Mouse (Mus musculus): ENCODE measurements at regions not wholly inside any gene's neighbourhood (a gene's known extent, or its start where the extent isn't known, plus 50 kb on each side); places are given as distances from the start of the nearest gene placed in this dataset.

GRCm38 (mm10) chr16:95802641-95803040 is 100.8 kb downstream of the Ets2 start:
- POLR2A ChIA-PET = interaction anchor here in 2 of 4 experiments (0.7 to 1.2 kb wide), 2 partner anchors 9 to 115 kb away, joined by 3 read pairs; no protein-coding TSS in a partner anchor

GRCm38 (mm10) chr16:95802207-95802606 is 100.3 kb downstream of the Ets2 start:
- ChIA-PET CTCF (no interaction called here), POLR2A (interaction anchor here in 2 of 4 experiments (0.7 to 1.2 kb wide), 2 partner anchors 9 to 115 kb away, joined by 3 read pairs; no protein-coding TSS in a partner anchor)

More at GRCm38 (mm10) chr16:95802641-95803040, 100.8 kb downstream of the Ets2 start:
- CTCF ChIA-PET = no interaction called here

- CTCF ChIA-PET = interaction anchor here in 1 of 4 experiments (0.6 kb wide), 1 partner anchor 101 kb away, joined by 4 read pairs; no protein-coding TSS in a partner anchor
- POLR2A ChIA-PET = no interaction called here
These were observed 99.1 kb downstream of the Ets2 start for GRCm38 (mm10) chr16:95800911-95801442.

- ChIA-PET CTCF (interaction anchor here in 3 of 4 experiments (0.6 to 1.2 kb wide), 4 partner anchors 17 to 193 kb away, joined by 3 to 5 read pairs (median 3); no protein-coding TSS in a partner anchor), POLR2A (interaction anchor here in 2 of 4 experiments (0.6 to 2.3 kb wide), 5 partner anchors 10 to 105 kb away, joined by 3 to 8 read pairs (median 3); no protein-coding TSS in a partner anchor)
These were observed 96.7 kb downstream of the Ets2 start for GRCm38 (mm10) chr16:95798582-95798981.

- CTCF ChIA-PET = interaction anchor here in 3 of 4 experiments (0.6 to 1.2 kb wide), 5 partner anchors 13 to 193 kb away, joined by 3 to 5 read pairs (median 3); no protein-coding TSS in a partner anchor
- POLR2A ChIA-PET = interaction anchor here in 2 of 4 experiments (0.6 to 2.3 kb wide), 4 partner anchors 11 to 105 kb away, joined by 3 to 8 read pairs (median 3); no protein-coding TSS in a partner anchor
These were observed 96.2 kb downstream of the Ets2 start for GRCm38 (mm10) chr16:95798099-95798498.

GRCm38 (mm10) chr16:95797141-95797540 is 95.3 kb downstream of the Ets2 start:
- POLR2A ChIA-PET = interaction anchor here in 1 of 4 experiments (2.3 kb wide), 1 partner anchor 30 kb away, joined by 8 read pairs; no protein-coding TSS in a partner anchor
- CTCF ChIA-PET = interaction anchor here in 1 of 4 experiments (0.7 kb wide), 1 partner anchor 17 kb away, joined by 3 read pairs; no protein-coding TSS in a partner anchor

GRCm38 (mm10) chr16:95794876-95795275 is 93.0 kb downstream of the Ets2 start:
- ChIA-PET POLR2A (interaction anchor here in 2 of 4 experiments (0.5 to 0.9 kb wide), 3 partner anchors 26 to 104 kb away, joined by 3 read pairs; no protein-coding TSS in a partner anchor), CTCF (interaction anchor here in 1 of 4 experiments (0.6 kb wide), 1 partner anchor 724 kb away, joined by 4 read pairs; no protein-coding TSS in a partner anchor)

GRCm38 (mm10) chr16:95794281-95794727 is 92.4 kb downstream of the Ets2 start:
- ChIA-PET CTCF (no interaction called here), POLR2A (interaction anchor here in 2 of 4 experiments (0.7 to 0.9 kb wide), 2 partner anchors 30 to 103 kb away, joined by 3 read pairs; no protein-coding TSS in a partner anchor)

GRCm38 (mm10) chr16:95790691-95791090 is 88.8 kb downstream of the Ets2 start:
- CTCF ChIA-PET = interaction anchor here in 2 of 4 experiments (0.6 kb wide), 2 partner anchors 155 to 208 kb away, joined by 3 read pairs; no protein-coding TSS in a partner anchor

GRCm38 (mm10) chr16:95789548-95789947 is 87.7 kb downstream of the Ets2 start:
- CTCF ChIA-PET = no interaction called here
- POLR2A ChIA-PET = interaction anchor here in 1 of 4 experiments (0.8 to 1.7 kb wide), 2 partner anchors 22 to 91 kb away, joined by 4 to 5 read pairs; no protein-coding TSS in a partner anchor

More at GRCm38 (mm10) chr16:95790691-95791090, 88.8 kb downstream of the Ets2 start:
- POLR2A ChIA-PET = interaction anchor here in 1 of 4 experiments (1.7 kb wide), 1 partner anchor 23 kb away, joined by 5 read pairs; no protein-coding TSS in a partner anchor

- POLR2A ChIA-PET = interaction anchor here in 1 of 4 experiments (0.6 to 2.2 kb wide), 2 partner anchors 10 to 49 kb away, joined by 3 to 5 read pairs; no protein-coding TSS in a partner anchor
- CTCF ChIA-PET = no interaction called here
These were observed 79.8 kb downstream of the Ets2 start for GRCm38 (mm10) chr16:95781681-95782080.

GRCm38 (mm10) chr16:95780431-95780830 is 78.6 kb downstream of the Ets2 start:
- CTCF ChIA-PET = interaction anchor here in 1 of 4 experiments (0.9 kb wide), 1 partner anchor 9 kb away, joined by 5 read pairs; no protein-coding TSS in a partner anchor
- POLR2A ChIA-PET = interaction anchor here in 2 of 4 experiments (0.5 to 2.2 kb wide), 4 partner anchors 9 to 76 kb away, joined by 3 to 5 read pairs (median 4); no protein-coding TSS in a partner anchor

- POLR2A ChIA-PET = interaction anchor here in 2 of 4 experiments (1.2 to 5.1 kb wide), 2 partner anchors 10 to 13 kb away, joined by 5 to 48 read pairs; no protein-coding TSS in a partner anchor
- CTCF ChIA-PET = no interaction called here
These were observed 77.2 kb downstream of the Ets2 start for GRCm38 (mm10) chr16:95778845-95779722.

- POLR2A ChIA-PET = interaction anchor here in 2 of 4 experiments (0.8 to 5.1 kb wide), 2 partner anchors 10 to 12 kb away, joined by 3 to 48 read pairs; no protein-coding TSS in a partner anchor
- CTCF ChIA-PET = no interaction called here
These were observed 76.3 kb downstream of the Ets2 start for GRCm38 (mm10) chr16:95778173-95778572.

GRCm38 (mm10) chr16:95776610-95777363 is 74.9 kb downstream of the Ets2 start:
- POLR2A ChIA-PET = interaction anchor here (0.6 to 5.1 kb wide), 10 partner anchors 9 to 326 kb away, joined by 3 to 48 read pairs (median 4); partner anchors contain the start of gene Psmg1 (in 1 of the 4)
- CTCF ChIA-PET = interaction anchor here in 2 of 4 experiments (0.6 to 0.9 kb wide), 3 partner anchors 59 to 163 kb away, joined by 3 to 4 read pairs (median 3); no protein-coding TSS in a partner anchor

- ChIA-PET POLR2A (interaction anchor here in 2 of 4 experiments (0.6 to 5.1 kb wide), 4 partner anchors 8 to 80 kb away, joined by 3 to 48 read pairs (median 9); no protein-coding TSS in a partner anchor), CTCF (no interaction called here)
These were observed 74.1 kb downstream of the Ets2 start for GRCm38 (mm10) chr16:95776010-95776409.

- CTCF ChIA-PET = no interaction called here
- POLR2A ChIA-PET = interaction anchor here in 2 of 4 experiments (0.6 to 5.1 kb wide), 5 partner anchors 8 to 79 kb away, joined by 3 to 48 read pairs (median 4); no protein-coding TSS in a partner anchor
These were observed 73.5 kb downstream of the Ets2 start for GRCm38 (mm10) chr16:95775361-95775760.

Data from embryonic stem cell, embryonic (primary cell).